Mouse (Mus musculus): Measurements from ENCODE around the gene Cd302. TPM values are rescaled to one million over a fixed set of nuclear protein-coding genes. Genes with fewer than 3 reads are reported as not detected.

Cd302 gene
- polyA plus RNA-seq, 1 experiment from 2014 or later: 12.3 TPM

DNA sequence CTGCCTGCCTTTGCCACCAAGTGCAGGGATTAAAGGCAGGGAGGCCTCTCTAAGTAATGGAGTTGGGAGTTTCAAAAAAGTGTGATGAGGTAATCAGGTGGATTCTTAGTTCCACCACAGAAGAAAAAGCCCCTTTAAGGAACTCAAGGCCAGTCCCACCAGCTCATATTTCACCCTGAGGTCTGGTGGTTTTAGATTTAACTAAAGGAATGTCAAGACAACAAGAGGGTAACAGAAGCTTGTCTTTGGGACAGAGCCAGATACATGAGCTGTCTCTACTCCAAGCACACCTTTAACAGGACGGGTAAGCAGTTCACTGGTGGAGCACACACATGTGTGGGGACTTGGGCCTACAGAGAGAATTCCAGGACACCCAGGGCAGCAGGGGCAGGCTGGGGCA, 16.7 kb downstream of the Cd302 start:
- no peaks in the 10 kb centered on the region for H3K36me3 ChIP-seq (ENCODE audit: control insufficient read depth, insufficient read depth, low read length)
- ATAC-seq: no peak
- no peak overlapping the region for H3K27ac ChIP-seq (ENCODE audit: low read length)
- no peaks in the 10 kb centered on the region for H3K9me3 ChIP-seq (replicated peaks; ENCODE audit: control insufficient read depth, low read length, poor library complexity, severe bottlenecking)
- no peak overlapping the region for H3K4me3 ChIP-seq (ENCODE audit: low read depth, low read length)
- no peaks in the 10 kb centered on the region for H3K4me1 ChIP-seq (ENCODE audit: control insufficient read depth, insufficient read depth, low read length)
- H3K9ac ChIP-seq (ENCODE audit: low read depth, low read length): no peak overlapping the region
- WGBS: 62% methylated on average over 1 of the region's 1 CpGs
- no peaks in the 10 kb centered on the region for H3K27me3 ChIP-seq (ENCODE audit: control insufficient read depth, insufficient read depth, low read depth, low read length)
- H3K4me2 ChIP-seq (ENCODE audit: low read length): no peak overlapping the region

DNA sequence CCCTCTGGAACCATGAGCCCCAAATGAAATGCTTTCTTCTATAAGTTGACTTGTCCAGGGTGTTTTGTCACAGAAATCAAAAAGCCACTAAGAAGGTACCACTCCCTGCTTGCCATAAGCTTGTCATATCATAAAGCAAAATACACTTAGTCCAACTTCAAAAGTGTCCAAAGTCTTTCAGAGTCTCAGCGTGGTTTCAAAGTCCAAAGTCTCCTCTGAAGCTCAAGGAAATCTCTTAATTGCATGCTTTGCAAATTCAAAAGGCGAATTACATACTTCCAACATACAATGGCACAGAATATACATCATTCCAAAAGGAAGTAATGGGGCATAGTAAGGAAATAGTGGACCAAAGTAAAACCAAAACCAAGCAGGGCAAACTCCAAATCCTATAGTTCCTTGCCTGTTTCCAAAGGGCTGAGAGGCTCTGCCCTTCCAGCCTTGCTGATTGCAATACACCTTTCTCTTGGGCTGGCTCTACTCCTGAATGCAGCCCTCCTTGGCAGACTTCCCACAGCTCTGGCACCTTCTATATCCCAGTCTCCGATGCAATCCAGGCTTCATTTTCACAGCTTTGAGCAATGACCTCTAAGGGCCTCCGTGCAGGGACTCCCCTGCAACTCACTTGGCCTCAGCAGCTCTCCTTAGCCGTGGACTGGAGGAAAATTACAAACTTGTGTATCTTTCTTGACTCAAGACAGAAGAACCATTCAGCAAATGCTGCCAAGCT, 23.5 kb downstream of the Cd302 start:
- H3K36me3 ChIP-seq (ENCODE audit: control insufficient read depth, insufficient read depth, low read length): no peaks in the 10 kb centered on the region
- no peaks in the 10 kb centered on the region for H3K9me3 ChIP-seq (replicated peaks; ENCODE audit: control insufficient read depth, low read length, poor library complexity, severe bottlenecking)
- no peak overlapping the region for H3K4me2 ChIP-seq (ENCODE audit: low read length)
- no peak for ATAC-seq
- no peaks in the 10 kb centered on the region for H3K27me3 ChIP-seq (ENCODE audit: control insufficient read depth, insufficient read depth, low read depth, low read length)
- no peak overlapping the region for H3K4me3 ChIP-seq (ENCODE audit: low read depth, low read length)
- H3K9ac ChIP-seq (ENCODE audit: low read depth, low read length): no peak overlapping the region
- no peaks in the 10 kb centered on the region for H3K4me1 ChIP-seq (ENCODE audit: control insufficient read depth, insufficient read depth, low read length)
- no peak overlapping the region for H3K27ac ChIP-seq (ENCODE audit: low read length)
- 85% methylated on average over 5 of the region's 5 CpGs for WGBS

DNA sequence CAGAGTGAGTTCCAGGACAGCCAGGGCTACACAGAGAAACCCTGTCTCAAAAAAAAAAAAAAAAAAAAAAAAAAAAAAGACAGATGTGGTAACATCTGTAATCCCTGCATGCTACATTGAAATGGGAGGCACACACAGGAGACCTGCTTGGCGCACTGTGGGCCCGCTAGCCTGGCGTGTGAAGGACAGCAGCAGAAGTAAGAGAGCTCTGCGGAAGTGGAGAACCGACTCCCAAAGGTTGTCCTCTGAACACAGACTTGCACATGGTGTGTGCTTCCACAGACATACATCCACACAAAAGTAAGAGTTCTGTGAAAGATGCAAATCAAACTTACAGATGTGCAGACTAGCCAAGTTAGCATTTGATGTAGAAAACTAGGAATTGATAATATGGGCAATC, 25.1 kb downstream of the Cd302 start:
- H3K36me3 ChIP-seq (ENCODE audit: control insufficient read depth, insufficient read depth, low read length): no peaks in the 10 kb centered on the region
- no peak overlapping the region for H3K27ac ChIP-seq (ENCODE audit: low read length)
- no peaks in the 10 kb centered on the region for H3K27me3 ChIP-seq (ENCODE audit: control insufficient read depth, insufficient read depth, low read depth, low read length)
- ATAC-seq: no peak
- WGBS: 92% methylated on average over 5 of the region's 5 CpGs
- no peak overlapping the region for H3K4me3 ChIP-seq (ENCODE audit: low read depth, low read length)
- no peak overlapping the region for H3K9ac ChIP-seq (ENCODE audit: low read depth, low read length)
- no peaks in the 10 kb centered on the region for H3K9me3 ChIP-seq (replicated peaks; ENCODE audit: control insufficient read depth, low read length, poor library complexity, severe bottlenecking)
- H3K4me1 ChIP-seq (ENCODE audit: control insufficient read depth, insufficient read depth, low read length): no peaks in the 10 kb centered on the region
- no peak overlapping the region for H3K4me2 ChIP-seq (ENCODE audit: low read length)

DNA sequence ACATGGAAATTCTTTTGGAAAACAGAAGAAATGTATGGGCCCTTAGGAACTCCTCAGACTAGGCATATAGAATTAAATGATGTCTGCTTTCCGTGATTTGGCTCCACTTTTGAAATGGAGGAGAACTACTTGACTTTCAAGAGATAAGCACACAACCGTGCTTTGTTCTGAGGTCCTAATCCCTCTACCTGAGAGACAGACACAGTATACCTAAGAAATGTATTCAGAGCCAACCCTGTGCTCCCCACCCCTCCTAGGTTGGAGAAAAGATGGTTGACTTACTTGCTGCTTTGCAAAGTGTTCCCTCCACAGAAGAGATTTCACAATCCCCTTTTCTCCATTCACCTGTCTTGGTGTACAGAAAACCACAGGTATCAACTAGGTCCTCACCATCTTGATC, 27.5 kb downstream of the Cd302 start:
- no peaks in the 10 kb centered on the region for H3K36me3 ChIP-seq (ENCODE audit: control insufficient read depth, insufficient read depth, low read length)
- no peaks in the 10 kb centered on the region for H3K4me1 ChIP-seq (ENCODE audit: control insufficient read depth, insufficient read depth, low read length)
- no peak overlapping the region for H3K4me3 ChIP-seq (ENCODE audit: low read depth, low read length)
- no peaks in the 10 kb centered on the region for H3K27me3 ChIP-seq (ENCODE audit: control insufficient read depth, insufficient read depth, low read depth, low read length)
- no peak for ATAC-seq
- H3K27ac ChIP-seq (ENCODE audit: low read length): no peak overlapping the region
- no peak overlapping the region for H3K4me2 ChIP-seq (ENCODE audit: low read length)
- H3K9me3 ChIP-seq (replicated peaks; ENCODE audit: control insufficient read depth, low read length, poor library complexity, severe bottlenecking): no peaks in the 10 kb centered on the region
- WGBS: 73% methylated on average over 2 of the region's 2 CpGs
- no peak overlapping the region for H3K9ac ChIP-seq (ENCODE audit: low read depth, low read length)

DNA sequence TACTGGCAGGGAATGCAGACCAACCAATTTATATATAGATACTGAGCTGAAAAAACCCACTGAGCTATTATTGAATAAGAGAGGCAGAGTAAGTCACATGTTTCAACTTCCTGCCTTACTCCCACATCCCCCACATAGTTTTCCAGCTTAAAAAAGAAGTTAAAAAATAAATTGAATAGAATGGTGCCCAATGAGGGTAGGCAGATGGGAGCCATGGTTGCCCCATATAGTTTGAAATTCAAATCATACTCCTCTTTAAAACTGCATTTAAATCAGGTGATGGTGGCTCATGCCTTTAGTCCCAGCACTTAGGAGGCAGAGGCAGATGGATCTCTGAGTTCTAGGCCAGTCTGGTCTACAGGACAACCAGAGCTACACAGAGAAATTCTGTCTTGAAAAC, 30.8 kb downstream of the Cd302 start:
- Histone ChIP-seq H3K27ac (ENCODE audit: low read length) (no peak overlapping the region), H3K27me3 (ENCODE audit: control insufficient read depth, insufficient read depth, low read depth, low read length) (no peaks in the 10 kb centered on the region), H3K4me3 (ENCODE audit: low read depth, low read length) (no peak overlapping the region), H3K4me1 (ENCODE audit: control insufficient read depth, insufficient read depth, low read length) (no peaks in the 10 kb centered on the region), H3K9me3 (replicated peaks; ENCODE audit: control insufficient read depth, low read length, poor library complexity, severe bottlenecking) (no peaks in the 10 kb centered on the region), H3K9ac (ENCODE audit: low read depth, low read length) (no peak overlapping the region), H3K4me2 (ENCODE audit: low read length) (no peak overlapping the region), H3K36me3 (ENCODE audit: control insufficient read depth, insufficient read depth, low read length) (peaks cover 9% of the 10 kb centered on the region; the same call in 1 of the 2 replicates)
- ATAC-seq: no peak

DNA sequence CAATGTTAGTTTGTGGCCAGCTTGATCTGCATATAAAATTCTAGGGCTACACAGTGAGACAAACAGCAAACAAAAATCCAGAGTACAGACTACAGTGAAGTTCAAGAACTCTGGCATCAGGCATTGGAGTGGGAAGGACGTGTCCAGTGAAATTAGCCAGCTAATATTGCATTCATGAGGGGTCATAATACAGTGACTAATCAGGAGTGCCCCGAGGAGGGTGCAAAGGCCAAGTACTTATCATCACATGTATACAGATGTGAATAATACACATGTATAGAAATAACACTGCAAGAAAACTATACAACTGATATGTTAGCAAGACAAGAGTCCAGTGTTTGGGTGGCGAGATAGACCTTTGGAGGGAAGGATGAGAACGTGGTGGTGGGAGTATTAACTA, 31.5 kb downstream of the Cd302 start:
- 80% methylated on average over 4 of the region's 4 CpGs for WGBS
- H3K9me3 ChIP-seq (replicated peaks; ENCODE audit: control insufficient read depth, low read length, poor library complexity, severe bottlenecking): no peaks in the 10 kb centered on the region
- H3K4me2 ChIP-seq (ENCODE audit: low read length): no peak overlapping the region
- H3K4me3 ChIP-seq (ENCODE audit: low read depth, low read length): no peak overlapping the region
- H3K4me1 ChIP-seq (ENCODE audit: control insufficient read depth, insufficient read depth, low read length): no peaks in the 10 kb centered on the region
- H3K27ac ChIP-seq (ENCODE audit: low read length): no peak overlapping the region
- H3K27me3 ChIP-seq (ENCODE audit: control insufficient read depth, insufficient read depth, low read depth, low read length): no peaks in the 10 kb centered on the region
- no peak for ATAC-seq
- H3K9ac ChIP-seq (ENCODE audit: low read depth, low read length): no peak overlapping the region
- H3K36me3 ChIP-seq (ENCODE audit: control insufficient read depth, insufficient read depth, low read length): peaks cover 9% of the 10 kb centered on the region; the same call in 1 of the 2 replicates

DNA sequence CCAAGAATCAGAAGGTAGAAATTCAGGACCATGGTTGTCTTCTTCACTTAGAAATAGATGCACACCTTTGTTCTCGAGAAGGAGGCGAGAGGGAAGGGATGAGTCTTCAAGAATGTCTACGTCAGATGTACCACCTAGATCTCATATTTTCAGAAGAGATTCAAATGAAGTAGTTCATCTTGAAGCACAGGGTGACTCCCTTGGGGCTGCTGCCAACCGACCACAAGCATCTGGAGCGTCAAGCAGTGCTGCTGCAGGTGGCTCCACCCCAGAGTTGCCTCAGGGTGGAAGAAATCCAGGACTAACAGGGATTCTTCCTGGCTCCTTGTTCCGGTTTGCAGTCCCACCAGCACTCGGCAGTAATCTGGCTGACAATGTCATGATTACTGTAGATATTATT, 49.8 kb downstream of the Cd302 start:
- ATAC-seq: no peak
- Histone ChIP-seq H3K27me3 (ENCODE audit: control insufficient read depth, insufficient read depth, low read depth, low read length) (no peaks in the 10 kb centered on the region), H3K36me3 (ENCODE audit: control insufficient read depth, insufficient read depth, low read length) (peaks cover 27% of the 10 kb centered on the region), H3K27ac (ENCODE audit: low read length) (no peak overlapping the region), H3K4me1 (ENCODE audit: control insufficient read depth, insufficient read depth, low read length) (no peaks in the 10 kb centered on the region), H3K4me2 (ENCODE audit: low read length) (no peak overlapping the region), H3K9ac (ENCODE audit: low read depth, low read length) (no peak overlapping the region), H3K9me3 (replicated peaks; ENCODE audit: control insufficient read depth, low read length, poor library complexity, severe bottlenecking) (no peaks in the 10 kb centered on the region), H3K4me3 (ENCODE audit: low read depth, low read length) (no peak overlapping the region)
- WGBS: 83% methylated on average over 7 of the region's 7 CpGs

DNA sequence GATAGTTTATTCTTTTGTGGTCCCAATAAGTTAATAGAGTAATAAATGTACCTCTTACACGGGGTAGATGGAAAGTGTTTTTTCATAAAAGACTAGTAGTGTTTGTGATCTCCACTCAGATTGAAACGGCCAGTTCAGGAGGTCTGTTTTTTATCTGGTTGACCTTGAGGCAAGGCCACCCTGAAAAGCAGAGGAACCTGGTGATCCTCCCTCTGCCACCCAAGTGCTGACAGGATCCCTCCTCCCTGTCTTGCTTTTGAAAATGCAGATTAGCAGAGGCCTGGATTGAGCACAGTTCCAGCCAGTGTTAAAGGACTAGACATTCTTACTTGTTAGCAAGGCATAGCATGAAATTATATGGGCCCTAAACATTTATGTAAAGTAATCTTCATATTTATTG, 51.1 kb downstream of the Cd302 start:
- H3K4me2 ChIP-seq (ENCODE audit: low read length): no peak overlapping the region
- WGBS: 61% methylated on average over 2 of the region's 2 CpGs
- no peaks in the 10 kb centered on the region for H3K27me3 ChIP-seq (ENCODE audit: control insufficient read depth, insufficient read depth, low read depth, low read length)
- no peak overlapping the region for H3K9ac ChIP-seq (ENCODE audit: low read depth, low read length)
- no peak for ATAC-seq
- H3K27ac ChIP-seq (ENCODE audit: low read length): no peak overlapping the region
- H3K4me1 ChIP-seq (ENCODE audit: control insufficient read depth, insufficient read depth, low read length): no peaks in the 10 kb centered on the region
- no peak overlapping the region for H3K4me3 ChIP-seq (ENCODE audit: low read depth, low read length)
- H3K9me3 ChIP-seq (replicated peaks; ENCODE audit: control insufficient read depth, low read length, poor library complexity, severe bottlenecking): no peaks in the 10 kb centered on the region
- peaks cover 27% of the 10 kb centered on the region for H3K36me3 ChIP-seq (ENCODE audit: control insufficient read depth, insufficient read depth, low read length)

DNA sequence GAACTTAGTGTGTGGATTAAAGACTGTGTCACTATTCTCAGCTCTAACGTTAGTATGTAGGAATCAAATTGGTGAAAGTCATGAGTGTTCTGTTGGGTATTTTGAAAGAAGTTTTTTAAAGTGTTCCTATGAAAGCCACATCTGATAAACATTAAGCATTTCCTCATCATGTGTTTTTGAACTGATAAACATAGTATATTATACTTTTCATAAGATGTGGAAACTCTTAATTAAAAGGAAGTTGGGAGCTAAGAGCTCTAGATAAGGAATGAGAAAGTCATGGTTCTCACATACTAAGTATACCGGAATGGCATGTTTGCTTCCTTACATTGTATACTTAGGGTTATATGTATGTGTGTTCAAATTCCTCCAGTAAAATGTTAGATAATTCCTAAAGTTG, 53.9 kb downstream of the Cd302 start:
- Histone ChIP-seq H3K4me2 (ENCODE audit: low read length) (no peak overlapping the region), H3K4me1 (ENCODE audit: control insufficient read depth, insufficient read depth, low read length) (no peaks in the 10 kb centered on the region), H3K27me3 (ENCODE audit: control insufficient read depth, insufficient read depth, low read depth, low read length) (no peaks in the 10 kb centered on the region), H3K9ac (ENCODE audit: low read depth, low read length) (no peak overlapping the region), H3K9me3 (replicated peaks; ENCODE audit: control insufficient read depth, low read length, poor library complexity, severe bottlenecking) (no peaks in the 10 kb centered on the region), H3K4me3 (ENCODE audit: low read depth, low read length) (no peak overlapping the region), H3K36me3 (ENCODE audit: control insufficient read depth, insufficient read depth, low read length) (peaks cover 19% of the 10 kb centered on the region), H3K27ac (ENCODE audit: low read length) (no peak overlapping the region)
- WGBS: 96% methylated on average over 2 of the region's 2 CpGs
- no peak for ATAC-seq
